Mouse (Mus musculus): ENCODE measurements at regions not wholly inside any gene's neighbourhood (a gene's known extent, or its start where the extent isn't known, plus 50 kb on each side); places are given as distances from the start of the nearest gene placed in this dataset.

DNA sequence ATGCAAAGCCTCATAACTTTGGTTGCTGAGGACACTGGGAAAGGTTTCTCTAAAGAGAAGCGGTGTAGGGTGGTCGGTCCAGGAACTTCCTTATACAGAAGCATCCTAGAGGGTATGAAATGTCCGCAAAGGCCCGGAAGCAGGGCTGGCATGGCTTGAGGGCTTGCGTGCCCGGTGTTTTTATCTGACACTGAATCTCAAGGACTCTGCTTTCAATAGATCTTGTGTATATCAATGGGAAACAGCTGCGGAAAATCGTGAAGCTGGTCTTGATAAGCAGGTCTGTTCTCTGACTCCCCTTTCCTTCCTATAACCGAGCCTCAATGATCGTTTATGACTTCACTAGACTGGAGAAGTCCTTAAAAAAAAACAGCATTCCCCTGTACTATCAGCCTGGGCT is 580.4 kb upstream of the Gm19410 start:
- H3K36me3 ChIP-seq (ENCODE audit: control insufficient read depth, insufficient read depth, low read length), result no peaks in the 10 kb centered on the region
- WGBS, result 82% methylated on average over 10 of the region's 10 CpGs
- no peak overlapping the region for H3K27ac ChIP-seq (ENCODE audit: low read depth, low read length)
- no peak overlapping the region for H3K4me2 ChIP-seq (replicated peaks; ENCODE audit: low read depth, low read length)
- H3K27me3 ChIP-seq (ENCODE audit: control insufficient read depth, insufficient read depth, low read length), result no peaks in the 10 kb centered on the region
- no peak for ATAC-seq (ENCODE audit: low FRiP score, low TSS enrichment)
- H3K9me3 ChIP-seq (ENCODE audit: control insufficient read depth, low read length), result no peaks in the 10 kb centered on the region
- H3K4me3 ChIP-seq (ENCODE audit: low read length), result no peak overlapping the region
- H3K9ac ChIP-seq (ENCODE audit: low read depth, low read length), result no peak overlapping the region
- no peaks in the 10 kb centered on the region for H3K4me1 ChIP-seq (ENCODE audit: control insufficient read depth, insufficient read depth, low read length)

DNA sequence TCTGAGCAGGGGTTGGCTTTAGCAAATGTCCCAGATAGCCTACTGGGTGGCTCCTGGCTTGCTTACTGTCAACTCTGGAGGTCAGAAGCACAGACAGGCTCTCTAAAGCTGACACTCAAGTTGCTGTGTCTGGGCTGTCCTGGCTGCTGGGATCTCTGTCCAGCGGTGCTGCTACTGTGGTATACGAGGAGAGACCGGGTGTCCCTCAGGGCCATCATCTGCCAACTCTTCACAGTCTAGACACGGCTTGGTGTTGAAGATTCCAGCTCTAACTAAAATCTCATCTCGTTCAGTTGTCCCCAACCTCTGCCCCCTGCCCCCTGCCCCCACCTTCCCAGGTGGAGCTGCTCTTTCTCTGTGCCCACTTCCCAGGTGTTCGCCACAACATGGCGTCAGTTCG is 577.1 kb upstream of the Gm19410 start:
- Histone ChIP-seq H3K4me3 (ENCODE audit: low read length) (no peak overlapping the region), H3K4me1 (ENCODE audit: control insufficient read depth, insufficient read depth, low read length) (no peaks in the 10 kb centered on the region), H3K27me3 (ENCODE audit: control insufficient read depth, insufficient read depth, low read length) (no peaks in the 10 kb centered on the region), H3K27ac (ENCODE audit: low read depth, low read length) (no peak overlapping the region), H3K4me2 (replicated peaks; ENCODE audit: low read depth, low read length) (no peak overlapping the region), H3K9ac (ENCODE audit: low read depth, low read length) (no peak overlapping the region), H3K36me3 (ENCODE audit: control insufficient read depth, insufficient read depth, low read length) (no peaks in the 10 kb centered on the region), H3K9me3 (ENCODE audit: control insufficient read depth, low read length) (no peaks in the 10 kb centered on the region)
- no peak for ATAC-seq (ENCODE audit: low FRiP score, low TSS enrichment)
- WGBS, result 94% methylated on average over 8 of the region's 8 CpGs

DNA sequence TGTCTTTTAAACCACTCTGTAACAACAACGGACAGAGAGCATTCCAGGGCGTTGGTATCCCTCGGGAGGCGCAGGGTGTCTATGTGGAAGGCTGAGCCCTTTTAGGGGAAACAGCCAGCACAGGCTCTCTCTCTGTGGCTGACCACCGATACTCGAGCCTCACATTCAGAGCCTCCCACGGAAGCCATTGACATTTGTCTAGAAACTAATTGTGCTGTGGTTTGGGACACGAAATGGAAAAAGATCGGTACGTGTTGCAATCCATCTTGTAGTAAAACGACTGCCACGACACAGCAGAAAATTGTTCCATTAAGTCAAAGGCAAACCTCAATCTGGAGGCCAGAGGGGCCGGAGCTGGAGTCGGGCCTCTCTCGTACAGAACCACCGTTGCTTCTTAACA is 575.9 kb upstream of the Gm19410 start:
- 61% methylated on average over 16 of the region's 16 CpGs for WGBS
- H3K36me3 ChIP-seq (ENCODE audit: control insufficient read depth, insufficient read depth, low read length), result no peaks in the 10 kb centered on the region

DNA sequence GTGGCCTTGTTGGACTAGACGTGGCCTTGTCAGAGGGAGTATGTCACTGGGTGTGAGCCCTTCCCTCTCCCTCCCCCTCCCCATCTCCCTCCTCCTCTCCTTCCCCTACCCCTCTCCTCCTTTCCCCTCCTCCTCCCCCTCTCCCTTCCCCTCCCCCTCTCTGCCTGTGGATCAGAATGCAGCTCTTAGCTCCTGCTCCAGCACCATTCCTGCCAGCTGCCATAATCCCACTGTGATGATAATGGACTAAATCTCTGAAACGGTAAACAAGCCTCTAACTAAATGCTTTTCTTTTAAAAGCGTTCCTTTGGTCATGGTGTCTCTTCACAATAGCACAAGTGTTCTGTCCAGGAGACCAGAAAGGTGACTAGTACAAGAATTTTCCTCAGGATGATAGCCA is 573.1 kb upstream of the Gm19410 start:
- 59% methylated on average over 3 of the region's 3 CpGs for WGBS

More for the DNA sequence above, 575.9 kb upstream of the Gm19410 start:
- Histone ChIP-seq H3K4me1 (ENCODE audit: control insufficient read depth, insufficient read depth, low read length) (no peaks in the 10 kb centered on the region), H3K4me2 (replicated peaks; ENCODE audit: low read depth, low read length) (no peak overlapping the region), H3K9me3 (ENCODE audit: control insufficient read depth, low read length) (no peaks in the 10 kb centered on the region), H3K27me3 (ENCODE audit: control insufficient read depth, insufficient read depth, low read length) (no peaks in the 10 kb centered on the region), H3K4me3 (ENCODE audit: low read length) (no peak overlapping the region), H3K9ac (ENCODE audit: low read depth, low read length) (no peak overlapping the region), H3K27ac (ENCODE audit: low read depth, low read length) (no peak overlapping the region)
- no peak for ATAC-seq (ENCODE audit: low FRiP score, low TSS enrichment)

DNA sequence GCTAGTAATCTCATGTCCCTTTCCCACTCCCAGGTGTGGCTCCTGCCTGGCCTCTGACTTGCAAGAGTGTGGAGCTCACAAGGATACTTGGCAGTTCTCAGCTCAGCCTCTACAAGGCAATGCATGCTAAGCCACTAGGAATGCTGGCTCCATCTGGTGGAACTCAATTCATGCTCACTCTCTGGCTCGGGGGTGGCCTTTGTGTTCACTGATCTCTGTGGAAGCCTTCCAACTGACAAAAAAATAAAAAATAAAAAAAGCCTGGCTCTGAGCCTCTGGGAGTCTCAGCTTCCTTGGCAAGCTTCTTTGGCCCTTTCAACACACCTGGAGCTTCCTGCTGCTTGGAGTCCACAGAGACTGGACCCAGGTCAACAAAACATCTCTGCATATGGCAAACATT is 571.8 kb upstream of the Gm19410 start:
- peak; percentile 74; the same call in 1 of the 2 replicates for ATAC-seq (ENCODE audit: low FRiP score, low TSS enrichment)
- Histone ChIP-seq H3K27me3 (ENCODE audit: control insufficient read depth, insufficient read depth, low read length) (no peaks in the 10 kb centered on the region), H3K9ac (ENCODE audit: low read depth, low read length) (no peak overlapping the region), H3K36me3 (ENCODE audit: control insufficient read depth, insufficient read depth, low read length) (no peaks in the 10 kb centered on the region), H3K27ac (ENCODE audit: low read depth, low read length) (no peak overlapping the region), H3K4me1 (ENCODE audit: control insufficient read depth, insufficient read depth, low read length) (no peaks in the 10 kb centered on the region), H3K4me3 (ENCODE audit: low read length) (no peak overlapping the region), H3K4me2 (replicated peaks; ENCODE audit: low read depth, low read length) (no peak overlapping the region), H3K9me3 (ENCODE audit: control insufficient read depth, low read length) (no peaks in the 10 kb centered on the region)
- WGBS, result 47% methylated on average over 1 of the region's 1 CpGs

More for the DNA sequence above, 573.1 kb upstream of the Gm19410 start:
- H3K4me3 ChIP-seq (ENCODE audit: low read length), result no peak overlapping the region
- ATAC-seq (ENCODE audit: low FRiP score, low TSS enrichment), result no peak
- no peaks in the 10 kb centered on the region for H3K4me1 ChIP-seq (ENCODE audit: control insufficient read depth, insufficient read depth, low read length)
- H3K9me3 ChIP-seq (ENCODE audit: control insufficient read depth, low read length), result no peaks in the 10 kb centered on the region
- H3K9ac ChIP-seq (ENCODE audit: low read depth, low read length), result no peak overlapping the region
- H3K27me3 ChIP-seq (ENCODE audit: control insufficient read depth, insufficient read depth, low read length), result no peaks in the 10 kb centered on the region
- no peak overlapping the region for H3K27ac ChIP-seq (ENCODE audit: low read depth, low read length)
- no peaks in the 10 kb centered on the region for H3K36me3 ChIP-seq (ENCODE audit: control insufficient read depth, insufficient read depth, low read length)
- H3K4me2 ChIP-seq (replicated peaks; ENCODE audit: low read depth, low read length), result no peak overlapping the region

DNA sequence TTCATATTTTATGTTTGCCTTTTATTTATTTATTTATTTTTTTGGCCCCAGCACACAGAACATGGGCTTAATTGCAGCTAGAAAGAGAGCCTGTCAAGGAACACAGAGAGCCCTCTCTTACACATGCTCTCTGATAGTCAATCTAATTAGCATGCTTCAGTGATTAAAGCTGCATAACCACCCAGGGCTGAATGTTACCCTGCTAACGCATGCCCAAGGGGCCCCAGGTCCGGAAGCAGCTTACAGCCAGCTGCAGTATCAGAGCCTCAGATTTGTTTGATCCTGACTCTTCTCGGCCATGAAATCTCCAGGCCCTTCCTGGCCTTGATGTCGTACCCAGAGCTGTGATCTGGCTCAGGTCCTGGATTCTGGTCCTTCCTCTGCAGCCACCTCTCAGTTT is 569.4 kb upstream of the Gm19410 start:
- ATAC-seq (ENCODE audit: low FRiP score, low TSS enrichment), result peak; percentile 43; the same call in 1 of the 2 replicates
- Histone ChIP-seq H3K4me2 (replicated peaks; ENCODE audit: low read depth, low read length) (no peak overlapping the region), H3K36me3 (ENCODE audit: control insufficient read depth, insufficient read depth, low read length) (no peaks in the 10 kb centered on the region), H3K27me3 (ENCODE audit: control insufficient read depth, insufficient read depth, low read length) (no peaks in the 10 kb centered on the region), H3K9me3 (ENCODE audit: control insufficient read depth, low read length) (no peaks in the 10 kb centered on the region), H3K9ac (ENCODE audit: low read depth, low read length) (no peak overlapping the region), H3K4me1 (ENCODE audit: control insufficient read depth, insufficient read depth, low read length) (peaks cover 6% of the 10 kb centered on the region), H3K4me3 (ENCODE audit: low read length) (no peak overlapping the region), H3K27ac (ENCODE audit: low read depth, low read length) (peak overlapping the region; percentile 6; the same call in 1 of the 2 replicates)
- 32% methylated on average over 4 of the region's 4 CpGs for WGBS

DNA sequence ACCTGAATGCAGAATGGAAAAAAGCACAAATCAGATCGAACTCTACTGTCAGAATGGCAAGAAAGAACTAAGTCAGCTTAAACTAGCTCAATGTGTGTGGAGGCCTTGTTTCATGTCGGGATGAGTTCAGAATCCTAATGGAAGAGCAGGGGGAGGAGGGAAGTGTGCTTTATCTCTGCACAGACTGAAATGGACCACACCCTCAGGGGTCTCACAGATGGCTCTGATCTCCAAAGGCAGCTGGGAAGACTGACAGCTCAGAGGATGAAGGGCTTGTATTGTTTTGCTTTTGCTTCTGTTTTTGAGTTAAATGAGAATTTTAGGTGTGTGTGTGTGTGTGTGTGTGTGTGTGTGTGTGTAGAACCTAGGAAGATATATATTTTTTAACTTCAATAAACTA is 566.8 kb upstream of the Gm19410 start:
- no peak overlapping the region for H3K4me2 ChIP-seq (replicated peaks; ENCODE audit: low read depth, low read length)
- peaks cover 7% of the 10 kb centered on the region for H3K4me1 ChIP-seq (ENCODE audit: control insufficient read depth, insufficient read depth, low read length)
- no peaks in the 10 kb centered on the region for H3K9me3 ChIP-seq (ENCODE audit: control insufficient read depth, low read length)
- H3K9ac ChIP-seq (ENCODE audit: low read depth, low read length), result no peak overlapping the region
- no peak for ATAC-seq (ENCODE audit: low FRiP score, low TSS enrichment)
- no peak overlapping the region for H3K27ac ChIP-seq (ENCODE audit: low read depth, low read length)
- 64% methylated on average over 2 of the region's 2 CpGs for WGBS
- no peaks in the 10 kb centered on the region for H3K27me3 ChIP-seq (ENCODE audit: control insufficient read depth, insufficient read depth, low read length)
- H3K4me3 ChIP-seq (ENCODE audit: low read length), result no peak overlapping the region
- H3K36me3 ChIP-seq (ENCODE audit: control insufficient read depth, insufficient read depth, low read length), result no peaks in the 10 kb centered on the region

DNA sequence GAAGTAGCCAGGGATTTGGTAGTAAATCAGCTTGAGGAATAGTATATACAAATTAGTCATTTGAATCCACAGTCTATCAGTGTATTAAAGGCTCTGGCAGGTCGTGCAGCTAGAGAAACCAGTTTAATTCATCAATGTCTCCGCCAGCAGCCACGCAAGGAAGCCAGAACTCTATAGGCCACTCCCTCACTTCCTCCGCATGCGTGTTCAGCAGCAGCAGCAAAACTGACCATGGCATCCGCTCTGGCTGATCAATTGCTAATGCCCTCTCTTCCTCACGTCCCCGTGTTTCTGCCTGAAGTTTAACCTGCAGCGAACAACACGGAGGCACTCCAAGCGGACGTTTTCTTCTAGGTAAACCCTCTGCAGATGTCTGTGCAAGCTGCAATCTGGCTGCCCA is 564.2 kb upstream of the Gm19410 start:
- ATAC-seq (ENCODE audit: low FRiP score, low TSS enrichment), result no peak
- WGBS, result 45% methylated on average over 12 of the region's 12 CpGs

DNA sequence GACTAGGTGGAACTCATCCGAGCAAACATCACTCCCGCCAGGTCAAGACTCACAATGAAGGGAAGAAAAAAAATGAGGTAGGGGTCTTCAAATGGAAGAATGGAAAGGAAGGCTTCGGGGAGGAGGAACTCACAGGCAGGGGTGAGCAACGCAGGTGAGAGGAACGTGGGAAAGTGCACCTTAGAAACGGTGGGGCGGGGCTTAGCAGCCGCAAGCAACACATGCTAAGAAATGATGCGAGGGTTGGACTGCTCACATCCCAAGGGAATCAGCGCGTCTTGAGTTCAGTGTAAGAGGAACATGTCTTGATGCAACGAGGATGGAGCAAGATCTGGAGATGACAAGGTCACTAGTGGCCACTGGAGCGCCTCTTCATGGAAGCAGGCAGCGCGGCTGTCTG is 560.6 kb upstream of the Gm19410 start:
- 70% methylated on average over 15 of the region's 15 CpGs for WGBS
- H3K27me3 ChIP-seq (ENCODE audit: control insufficient read depth, insufficient read depth, low read length), result no peaks in the 10 kb centered on the region
- no peak overlapping the region for H3K4me3 ChIP-seq (ENCODE audit: low read length)
- H3K4me2 ChIP-seq (replicated peaks; ENCODE audit: low read depth, low read length), result no peak overlapping the region
- ATAC-seq (ENCODE audit: low FRiP score, low TSS enrichment), result no peak
- no peaks in the 10 kb centered on the region for H3K36me3 ChIP-seq (ENCODE audit: control insufficient read depth, insufficient read depth, low read length)
- no peak overlapping the region for H3K9ac ChIP-seq (ENCODE audit: low read depth, low read length)
- no peaks in the 10 kb centered on the region for H3K9me3 ChIP-seq (ENCODE audit: control insufficient read depth, low read length)
- H3K4me1 ChIP-seq (ENCODE audit: control insufficient read depth, insufficient read depth, low read length), result peaks cover 18% of the 10 kb centered on the region
- H3K27ac ChIP-seq (ENCODE audit: low read depth, low read length), result no peak overlapping the region

More for the DNA sequence above, 564.2 kb upstream of the Gm19410 start:
- H3K4me2 ChIP-seq (replicated peaks; ENCODE audit: low read depth, low read length), result no peak overlapping the region
- no peaks in the 10 kb centered on the region for H3K36me3 ChIP-seq (ENCODE audit: control insufficient read depth, insufficient read depth, low read length)
- H3K9me3 ChIP-seq (ENCODE audit: control insufficient read depth, low read length), result no peaks in the 10 kb centered on the region
- no peaks in the 10 kb centered on the region for H3K27me3 ChIP-seq (ENCODE audit: control insufficient read depth, insufficient read depth, low read length)
- no peak overlapping the region for H3K4me3 ChIP-seq (ENCODE audit: low read length)
- H3K9ac ChIP-seq (ENCODE audit: low read depth, low read length), result no peak overlapping the region
- H3K27ac ChIP-seq (ENCODE audit: low read depth, low read length), result peak overlapping the region; percentile 27; the same call in 1 of the 2 replicates
- peaks cover 14% of the 10 kb centered on the region for H3K4me1 ChIP-seq (ENCODE audit: control insufficient read depth, insufficient read depth, low read length)

Measured in kidney, embryonic 14.5 days (tissue).